Mouse (Mus musculus) MEL (cell line): Measurements from ENCODE around the gene Lcp1. TPM values are rescaled to one million over a fixed set of nuclear protein-coding genes. Genes with fewer than 3 reads are reported as not detected.
A peak's percentile ranks its signal among the peaks of the same experiment; 100 is the strongest.

Experiments used
- DNase-seq: peaks from one replicate; pipeline ENCODE4 v3.0.0; 2011; ENCODE audit warnings: low read depth, low spot score
- H3K27ac ChIP-seq: 2 replicates; pipeline ENCODE4 v1.5.1; 2012; ENCODE audit warnings: low read depth, mild to moderate bottlenecking, control low read depth, low read length, moderate library complexity; ENCODE audit not compliant: control insufficient read depth
- H3K27me3 ChIP-seq, 2 experiments: fragments of 150-350 bp in 1 of 2; sonication (generic) in 1 of 2; 2 replicates each; pipeline ENCODE4 v1.6.1; 2012; ENCODE audit warnings: low read length in 2 of 2, mild to moderate bottlenecking in 2 of 2, improper control_type of control experiment in 1 of 2, moderate library complexity in 1 of 2; ENCODE audit not compliant: insufficient read depth in 2 of 2, control insufficient read depth in 1 of 2
- H3K36me3 ChIP-seq, 2 experiments: 2 replicates each; pipeline ENCODE4 v1.6.1; 2012 to 2014; ENCODE audit warnings: low read length in 2 of 2, improper control_type of control experiment in 1 of 2, inconsistent platforms in 1 of 2, mild to moderate bottlenecking in 1 of 2; ENCODE audit not compliant: insufficient read depth in 2 of 2, control insufficient read depth in 1 of 2
- H3K4me1 ChIP-seq, 2 experiments: fragments of 150-350 bp in 1 of 2; sonication (generic) in 1 of 2; 2 replicates each; pipeline ENCODE4 v1.6.1; 2012; ENCODE audit warnings: low read length in 2 of 2, improper control_type of control experiment in 1 of 2, mild to moderate bottlenecking in 1 of 2; ENCODE audit not compliant: insufficient read depth in 2 of 2, control insufficient read depth in 1 of 2
- H3K4me3 ChIP-seq, 2 experiments: fragments of 150-350 bp in 1 of 2; sonication (generic) in 1 of 2; 2 replicates each; pipeline ENCODE4 v1.5.1; 2012; ENCODE audit warnings: low read depth in 2 of 2, low read length in 2 of 2, mild to moderate bottlenecking in 2 of 2, moderate library complexity in 2 of 2, control low read depth in 1 of 2, improper control_type of control experiment in 1 of 2; ENCODE audit not compliant: control insufficient read depth in 1 of 2, insufficient read depth in 1 of 2
- H3K79me2 ChIP-seq: 2 replicates; pipeline ENCODE4 v1.6.1; 2012; ENCODE audit warnings: mild to moderate bottlenecking, low read length, moderate library complexity; ENCODE audit not compliant: control insufficient read depth, poor library complexity, insufficient read depth
- H3K9ac ChIP-seq: 2 replicates; pipeline ENCODE4 v1.6.1; 2012; ENCODE audit warnings: low read depth, mild to moderate bottlenecking, control low read depth, low read length, moderate library complexity; ENCODE audit not compliant: control insufficient read depth, poor library complexity, severe bottlenecking
- H3K9me3 ChIP-seq: fragments of 150-350 bp; sonication (generic); replicated peaks from 2 replicates; pipeline ENCODE4 v1.6.1; 2012; ENCODE audit warnings: mild to moderate bottlenecking, low read length, improper control_type of control experiment, moderate library complexity; ENCODE audit not compliant: insufficient read depth
- CTCF ChIP-seq, 3 experiments: IDR thresholded peaks in 2 of 3; conservative IDR thresholded peaks in 1 of 3; 2 replicates each; pipeline ENCODE4 v1.5.1; 2011 to 2012; ENCODE audit warnings: low read length in 3 of 3, low read depth in 2 of 3, mild to moderate bottlenecking in 2 of 3, improper control_type of control experiment in 1 of 3, inconsistent platforms in 1 of 3, mixed read lengths in 1 of 3, moderate library complexity in 1 of 3; ENCODE audit not compliant: control insufficient read depth in 1 of 3, insufficient read depth in 1 of 3, poor library complexity in 1 of 3, severe bottlenecking in 1 of 3
- ELF1 ChIP-seq: IDR thresholded peaks from 2 replicates; pipeline ENCODE4 v1.6.1; 2014; ENCODE audit warnings: low read depth, mild to moderate bottlenecking, inconsistent platforms, low read length, improper control_type of control experiment, moderate library complexity
- EP300 ChIP-seq, 2 experiments: IDR thresholded peaks; 2 replicates each; pipeline ENCODE4 v1.6.1; 2011; ENCODE audit warnings: improper control_type of control experiment in 2 of 2, low read length in 2 of 2, low read depth in 1 of 2, mild to moderate bottlenecking in 1 of 2
- ETS1 ChIP-seq: IDR thresholded peaks from 2 replicates; pipeline ENCODE4 v1.6.1; 2012; ENCODE audit warnings: low read depth, mild to moderate bottlenecking, inconsistent platforms, low read length, improper control_type of control experiment, moderate library complexity
- GATA1 ChIP-seq: IDR thresholded peaks from 2 replicates; pipeline ENCODE4 v1.6.1; 2011; ENCODE audit warnings: low read depth, low read length, improper control_type of control experiment
- JUND ChIP-seq: IDR thresholded peaks from 2 replicates; pipeline ENCODE4 v1.6.1; 2011; ENCODE audit warnings: low read depth, mild to moderate bottlenecking, improper control_type of control experiment, low read length
- MAX ChIP-seq: IDR thresholded peaks from 2 replicates; pipeline ENCODE4 v1.6.1; 2011; ENCODE audit warnings: low read length, improper control_type of control experiment
- MAZ ChIP-seq: IDR thresholded peaks from 2 replicates; pipeline ENCODE4 v1.6.1; 2012; ENCODE audit warnings: low read depth, mild to moderate bottlenecking, inconsistent platforms, low read length, improper control_type of control experiment
- MEF2A ChIP-seq: IDR thresholded peaks from 2 replicates; pipeline ENCODE4 v1.6.1; 2014; ENCODE audit warnings: low read depth, mild to moderate bottlenecking, inconsistent platforms, low read length, improper control_type of control experiment; ENCODE audit not compliant: poor library complexity, insufficient replicate concordance, severe bottlenecking; ENCODE audit errors: extremely low read depth
- NELFE ChIP-seq: IDR thresholded peaks from 2 replicates; pipeline ENCODE4 v1.6.1; 2011; ENCODE audit warnings: low read depth, low read length, improper control_type of control experiment
- POLR2A ChIP-seq, 2 experiments: IDR thresholded peaks; 2 replicates each; pipeline ENCODE4 v1.6.1; 2011 to 2012; ENCODE audit warnings: low read length in 2 of 2, mild to moderate bottlenecking in 2 of 2, control low read depth in 1 of 2, improper control_type of control experiment in 1 of 2, low read depth in 1 of 2, moderate library complexity in 1 of 2; ENCODE audit not compliant: control insufficient read depth in 1 of 2, insufficient read depth in 1 of 2, poor library complexity in 1 of 2
- POLR2AphosphoS2 ChIP-seq: IDR thresholded peaks from 2 replicates; pipeline ENCODE4 v1.6.1; 2011; ENCODE audit warnings: low read length, improper control_type of control experiment
- POLR2AphosphoS5 ChIP-seq: IDR thresholded peaks from 2 replicates; pipeline ENCODE4 v1.6.1; 2012; ENCODE audit warnings: low read depth, borderline replicate concordance, mild to moderate bottlenecking, inconsistent platforms, low read length, moderate library complexity, mixed read lengths
- RCOR1 ChIP-seq: IDR thresholded peaks from 2 replicates; pipeline ENCODE4 v1.6.1; 2012; ENCODE audit warnings: low read depth, mild to moderate bottlenecking, inconsistent platforms, low read length, improper control_type of control experiment
- SIN3A ChIP-seq: IDR thresholded peaks from 2 replicates; pipeline ENCODE4 v1.6.1; 2012; ENCODE audit warnings: low read length, improper control_type of control experiment, inconsistent platforms
- TAL1 ChIP-seq: IDR thresholded peaks from 2 replicates; pipeline ENCODE4 v1.6.1; 2012; ENCODE audit warnings: mild to moderate bottlenecking, inconsistent platforms, low read length, moderate library complexity, mixed read lengths
- TCF12 ChIP-seq: IDR thresholded peaks from 2 replicates; pipeline ENCODE4 v1.6.1; 2014; ENCODE audit warnings: low read depth, mild to moderate bottlenecking, inconsistent platforms, low read length, improper control_type of control experiment, moderate library complexity
- UBTF ChIP-seq: IDR thresholded peaks from 2 replicates; pipeline ENCODE4 v1.6.1; 2012; ENCODE audit warnings: low read depth, mild to moderate bottlenecking, inconsistent platforms, low read length, improper control_type of control experiment, moderate library complexity, borderline replicate concordance; ENCODE audit not compliant: insufficient read depth
- USF2 ChIP-seq, 2 experiments: IDR thresholded peaks; 2 replicates each; pipeline ENCODE4 v1.6.1; 2011 to 2012; ENCODE audit warnings: improper control_type of control experiment in 2 of 2, low read length in 2 of 2, borderline replicate concordance in 1 of 2, inconsistent platforms in 1 of 2, low read depth in 1 of 2, mild to moderate bottlenecking in 1 of 2; ENCODE audit not compliant: insufficient read depth in 1 of 2
- ZMIZ1 ChIP-seq: IDR thresholded peaks from 2 replicates; pipeline ENCODE4 v1.6.1; 2012; ENCODE audit warnings: low read depth, mild to moderate bottlenecking, inconsistent platforms, low read length, improper control_type of control experiment, moderate library complexity
- polyA plus RNA-seq, 2 experiments: library from polyadenylated mRNA; stranded (reverse) in 1 of 2; unstranded in 1 of 2; fragments of >175 nt in 1 of 2; fragments of >200 nt in 1 of 2; gene quantifications; 2 replicates each; pipeline versions ENCODE4 v1.2.1 to v1.2.4; 2012; ENCODE audit warnings: low replicate concordance in 2 of 2, low read depth in 1 of 2; ENCODE audit not compliant: insufficient read length in 2 of 2, insufficient read depth in 1 of 2, missing spikeins in 1 of 2
- total RNA-seq: library from RNA; depleted of rRNA; stranded (reverse); fragments of 300-350 nt; gene quantifications from 2 replicates; pipeline ENCODE4 v1.2.3, GENCODE M21; 2012

Gene Lcp1
- total and polyA plus RNA-seq, 3 experiments: 11.0 to 20.3 TPM; not detected in 1

GRCm38 (mm10) chr14:75182378-75182777 is 51.5 kb downstream of the Lcp1 start:
- Histone ChIP-seq H3K4me3 (no peak overlapping the region), H3K79me2 (peaks cover 10% of the 10 kb centered on the region; the same call in 1 of the 2 replicates), H3K36me3 (peaks cover 2 to 39% of the 10 kb centered on the region in 2 experiments; a peak in 3 of 4 replicates), H3K9me3 (no peaks in the 10 kb centered on the region), H3K27me3 (no peaks in the 10 kb centered on the region), H3K27ac (no peak overlapping the region), H3K9ac (no peak overlapping the region), H3K4me1 (peaks cover 17 to 31% of the 10 kb centered on the region in 2 experiments)
- no peak for TF ChIP-seq RCOR1
- no peak for TF ChIP-seq POLR2AphosphoS2
- peak; percentile 8 for DNase-seq

GRCm38 (mm10) chr14:75182831-75183230 is 51.9 kb downstream of the Lcp1 start:
- Histone ChIP-seq H3K4me1 (peaks cover 14 to 27% of the 10 kb centered on the region in 2 experiments), H3K9me3 (no peaks in the 10 kb centered on the region), H3K9ac (no peak overlapping the region), H3K79me2 (peaks cover 8% of the 10 kb centered on the region; the same call in 1 of the 2 replicates), H3K36me3 (peaks cover 2 to 34% of the 10 kb centered on the region in 2 experiments; a peak in 3 of 4 replicates), H3K27ac (no peak overlapping the region), H3K4me3 (no peak overlapping the region), H3K27me3 (no peaks in the 10 kb centered on the region)
- no peak for TF ChIP-seq EP300 (IDR thresholded peaks at IDR 0.05; ENCODE audit: low read depth in 1 of 2, low read length in 2 of 2)
- no peak for TF ChIP-seq POLR2A (IDR thresholded peaks at IDR 0.05; ENCODE audit: control insufficient read depth in 1 of 2, insufficient read depth in 1 of 2, low read depth in 1 of 2, low read length in 2 of 2, poor library complexity in 1 of 2)
- no peak for TF ChIP-seq ETS1
- no peak for TF ChIP-seq MEF2A
- TF ChIP-seq UBTF: no peak
- no peak for TF ChIP-seq JUND
- no peak for TF ChIP-seq TCF12
- TF ChIP-seq NELFE: no peak
- no peak for TF ChIP-seq TAL1
- no peak for TF ChIP-seq USF2 (IDR thresholded peaks at IDR 0.05; ENCODE audit: borderline replicate concordance in 1 of 2, insufficient read depth in 1 of 2, low read depth in 1 of 2, low read length in 2 of 2)
- no peak for TF ChIP-seq SIN3A
- no peak for TF ChIP-seq GATA1
- TF ChIP-seq MAZ: no peak
- no peak for TF ChIP-seq ZMIZ1
- no peak for TF ChIP-seq CTCF (IDR thresholded peaks at IDR 0.05 in 2 of 3, conservative IDR thresholded peaks at IDR 0.05 in 1 of 3; ENCODE audit: control insufficient read depth in 1 of 3, insufficient read depth in 1 of 3, low read depth in 2 of 3, low read length in 3 of 3, poor library complexity in 1 of 3, severe bottlenecking in 1 of 3)
- TF ChIP-seq POLR2AphosphoS5: no peak
- no peak for TF ChIP-seq ELF1
- TF ChIP-seq MAX: no peak
- DNase-seq: no peak
